Mouse (Mus musculus) olfactory bulb, adult 2 months (tissue): ENCODE data around the gene 4930572O03Rik. TPM values are rescaled to one million over a fixed set of nuclear protein-coding genes. Genes with fewer than 3 reads are reported as not detected.

Source experiments
- polyA plus RNA-seq: library from polyadenylated mRNA; stranded (reverse); fragments of >200 nt; gene quantifications from 2 replicates; pipeline ENCODE4 v1.2.4, GENCODE M21; 2012; ENCODE audit warnings: low replicate concordance; ENCODE audit not compliant: missing spikeins, insufficient read depth, insufficient read length

4930572O03Rik gene
- polyA plus RNA-seq, 1 experiment, result not detected

Other genes starting within 250 kb of the 4930572O03Rik start
- gene Gm21149, start 180.5 kb downstream of the 4930572O03Rik start, polyA plus RNA-seq, result not detected in 2 replicates
- not detected in 2 replicates for gene Gm21190, start 127.8 kb downstream of the 4930572O03Rik start, polyA plus RNA-seq
- not detected in 2 replicates for gene Gm21083, start 79.7 kb downstream of the 4930572O03Rik start, polyA plus RNA-seq
- gene Speer4d, start 38.0 kb downstream of the 4930572O03Rik start, polyA plus RNA-seq, result not detected in 2 replicates
- gene Speer4c, start 57.2 kb upstream of the 4930572O03Rik start, polyA plus RNA-seq, result not detected in 2 replicates